Mouse (Mus musculus) liver, embryonic 14.5 days (tissue): ENCODE results near the gene Fam129a.
A peak's percentile ranks its signal among the peaks of the same experiment; 100 is the strongest.

Experiments used
- CTCF ChIP-seq: IDR thresholded peaks from 2 replicates; pipeline ENCODE4 v1.5.1; 2016; ENCODE audit warnings: antibody characterized with exemption, low read depth, control low read depth
- EP300 ChIP-seq: IDR thresholded peaks from 2 replicates; pipeline ENCODE4 v1.6.1; 2016; ENCODE audit warnings: antibody characterized with exemption, low read depth

DNA sequence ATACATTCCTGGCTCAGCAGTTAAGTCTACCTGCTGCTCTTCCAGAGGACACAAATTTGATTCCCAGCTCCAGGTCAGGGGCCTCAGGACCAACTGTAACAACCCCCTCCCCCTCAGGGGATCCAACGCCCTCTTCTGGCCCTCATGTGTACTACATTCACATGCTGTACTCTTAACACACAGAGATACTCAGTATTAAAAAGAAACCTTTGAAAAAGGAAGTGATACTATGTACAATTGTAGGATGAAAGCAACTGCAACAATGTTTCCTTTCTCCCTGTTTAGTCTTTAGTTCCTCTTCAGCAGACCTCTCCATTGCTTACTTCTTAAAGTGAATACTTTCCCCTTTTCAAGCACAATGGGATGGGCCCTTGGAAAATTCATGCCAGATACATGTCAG is 131.8 kb downstream of the Fam129a start:
- TF ChIP-seq CTCF (0 out of 2 replicates have a peak, but pooled peaks have one; percentile 21), EP300 (no peak)
